Mouse (Mus musculus): ENCODE data around the gene Arid3a. TPM values are rescaled to one million over a fixed set of nuclear protein-coding genes. Genes with fewer than 3 reads are reported as not detected.

Gene Arid3a
- total and polyA plus RNA-seq, 3 experiments: 48.4 to 114 (median 94.4) TPM

DNA sequence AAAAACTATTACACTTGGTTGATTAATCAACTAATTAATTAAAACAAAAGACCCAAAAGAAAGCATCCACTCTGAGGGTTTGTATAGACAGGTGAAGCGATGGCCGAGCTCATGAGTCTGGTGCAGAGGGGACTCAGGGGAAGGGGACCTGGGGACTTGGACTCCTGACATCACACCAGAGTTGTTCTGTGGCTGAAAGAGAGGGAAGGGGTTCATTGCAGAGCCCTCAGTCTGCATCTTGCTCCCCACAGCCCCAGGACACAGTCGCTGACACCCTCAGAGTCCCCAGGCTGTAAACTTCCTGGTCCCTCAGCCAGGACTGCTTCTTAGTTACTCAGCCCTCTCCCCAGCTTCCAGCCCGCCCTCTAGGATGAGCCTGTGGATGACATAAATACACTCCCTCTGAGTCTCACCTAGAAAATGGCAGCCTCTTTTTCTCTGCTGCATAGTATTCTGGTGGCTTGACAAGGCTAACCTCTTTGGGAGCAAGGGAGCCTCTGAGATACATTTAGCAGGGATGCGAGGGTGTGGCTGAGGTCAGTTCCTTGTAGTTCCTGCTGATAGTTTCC is 9.2 kb upstream of the Arid3a start:
- Histone ChIP-seq H3K36me3 (replicated peaks in 1 of 2; ENCODE audit: control insufficient read depth in 1 of 2, insufficient read depth in 1 of 2, low read length in 1 of 2) (peaks cover 0 to 14% of the 10 kb centered on the region in 2 experiments), H3K79me2 (replicated peaks; ENCODE audit: control insufficient read depth, extremely low read depth, insufficient read depth, poor library complexity, severe bottlenecking) (no peaks in the 10 kb centered on the region; the same call in 1 of the 2 replicates), H3K27ac (ENCODE audit: insufficient read depth, low read depth) (no peak overlapping the region), H3K4me1 (ENCODE audit: control insufficient read depth in 1 of 2, insufficient read depth in 2 of 2) (peaks cover 10 to 30% of the 10 kb centered on the region in 2 experiments), H3K4me3 (replicated peaks in 1 of 3; ENCODE audit: low read depth in 2 of 3, low read length in 2 of 3, poor library complexity in 1 of 3) (no peak overlapping the region), H3K27me3 (replicated peaks) (no peaks in the 10 kb centered on the region), H3K4me2 (ENCODE audit: insufficient read depth, low read depth, poor library complexity, severe bottlenecking) (0 out of 2 replicates have a peak overlapping the region, but pooled peaks have one; percentile 55), H3K9me3 (replicated peaks; ENCODE audit: low read length) (peaks cover 4% of the 10 kb centered on the region), H3K9ac (ENCODE audit: insufficient read depth, low read depth) (peak overlapping the region; percentile 94; the same call in 1 of the 2 replicates)
- TF ChIP-seq CTCF (conservative IDR thresholded peaks at IDR 0.05 in 1 of 2, IDR thresholded peaks at IDR 0.05 in 1 of 2; ENCODE audit: low read depth in 2 of 2, low read length in 2 of 2): no peak
- no peak for TF ChIP-seq SMC3 (IDR thresholded peaks at IDR 0.05; ENCODE audit: low read depth, low read length)
- no peak for TF ChIP-seq TBP (conservative IDR thresholded peaks at IDR 0.05; ENCODE audit: low read depth, low read length)
- no peak for TF ChIP-seq JUND (conservative IDR thresholded peaks at IDR 0.05; ENCODE audit: low read depth, low read length)
- no peak for TF ChIP-seq GABPA (IDR thresholded peaks at IDR 0.05; ENCODE audit: insufficient replicate concordance, low read depth, low read length)
- TF ChIP-seq RCOR1 (conservative IDR thresholded peaks at IDR 0.05; ENCODE audit: low read depth, low read length): no peak
- no peak for TF ChIP-seq ZMIZ1 (IDR thresholded peaks at IDR 0.05; ENCODE audit: low read depth, low read length)
- DNase-seq (ENCODE audit: extremely low read depth): no peak
- in situ Hi-C loops (cut with MboI; ENCODE audit: low pct_ligation_motif_present, low pct_unique_long_range_greater_than_20kb, low sequenced_read_pairs) (no loop called here), dilution Hi-C loops (cut with MboI; ENCODE audit: extremely low pct_ligation_motif_present, extremely low pct_unique_long_range_greater_than_20kb, low sequenced_read_pairs) (no loop called here)

DNA sequence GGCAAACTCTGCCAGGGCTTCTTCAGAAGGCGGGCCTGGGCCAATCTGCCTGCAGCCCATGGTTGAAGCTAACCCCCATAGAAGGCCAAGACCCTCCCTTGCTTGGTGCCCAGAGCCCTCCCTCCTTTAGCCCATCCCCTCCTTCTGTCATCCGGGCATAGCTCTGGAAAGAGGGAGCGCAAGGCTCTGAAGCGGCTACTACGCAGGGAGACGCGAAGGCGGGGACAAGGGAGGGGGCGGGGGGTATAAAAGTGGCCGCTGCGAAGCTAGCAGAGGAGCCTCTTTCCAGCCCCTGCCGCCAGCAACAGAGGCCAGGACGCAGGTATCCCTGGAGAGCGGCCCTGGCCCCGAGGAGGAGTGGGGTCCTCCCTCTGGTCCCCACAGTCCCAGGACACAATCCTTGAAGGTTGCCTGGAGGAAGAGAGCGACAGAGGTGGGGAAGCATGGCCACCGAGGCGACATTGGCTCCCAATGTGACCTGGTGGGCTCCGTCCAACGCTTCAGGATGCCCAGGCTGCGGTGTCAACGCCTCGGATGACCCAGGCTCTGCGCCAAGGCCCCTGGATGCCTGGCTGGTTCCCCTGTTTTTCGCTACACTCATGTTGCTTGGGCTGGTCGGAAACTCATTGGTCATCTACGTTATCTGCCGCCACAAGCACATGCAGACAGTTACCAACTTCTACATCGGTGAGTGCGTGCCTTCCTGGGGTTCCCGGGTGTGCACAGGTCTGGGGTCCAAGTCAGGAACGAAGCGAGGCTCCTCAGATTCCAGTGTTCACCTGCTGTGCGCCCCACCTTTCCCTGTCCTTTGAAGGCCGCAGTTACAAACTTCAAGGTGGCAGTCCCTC is 8.4 kb upstream of the Arid3a start:
- dilution Hi-C loops (cut with MboI; ENCODE audit: extremely low pct_ligation_motif_present, extremely low pct_unique_long_range_greater_than_20kb, low sequenced_read_pairs) (no loop called here), in situ Hi-C loops (cut with MboI; ENCODE audit: low pct_ligation_motif_present, low pct_unique_long_range_greater_than_20kb, low sequenced_read_pairs) (no loop called here)
- no peak overlapping the region for H3K4me2 ChIP-seq (ENCODE audit: insufficient read depth, low read depth, poor library complexity, severe bottlenecking)
- H3K9me3 ChIP-seq (replicated peaks; ENCODE audit: low read length): peaks cover 4% of the 10 kb centered on the region
- H3K36me3 ChIP-seq (replicated peaks in 1 of 2; ENCODE audit: control insufficient read depth in 1 of 2, insufficient read depth in 1 of 2, low read length in 1 of 2): peaks cover 0 to 7% of the 10 kb centered on the region in 2 experiments
- no peak overlapping the region for H3K4me3 ChIP-seq (replicated peaks in 1 of 3; ENCODE audit: low read depth in 2 of 3, low read length in 2 of 3, poor library complexity in 1 of 3)
- no peak overlapping the region for H3K9ac ChIP-seq (ENCODE audit: insufficient read depth, low read depth)
- H3K79me2 ChIP-seq (replicated peaks; ENCODE audit: control insufficient read depth, extremely low read depth, insufficient read depth, poor library complexity, severe bottlenecking): no peaks in the 10 kb centered on the region; the same call in 1 of the 2 replicates
- DNase-seq (ENCODE audit: extremely low read depth): no peak
- peaks cover 10 to 35% of the 10 kb centered on the region in 2 experiments for H3K4me1 ChIP-seq (ENCODE audit: control insufficient read depth in 1 of 2, insufficient read depth in 2 of 2)
- TF ChIP-seq MEF2A (IDR thresholded peaks at IDR 0.05; ENCODE audit: borderline replicate concordance, low read depth, low read length): no peak
- TF ChIP-seq SMC3 (IDR thresholded peaks at IDR 0.05; ENCODE audit: low read depth, low read length): no peak
- no peak for TF ChIP-seq ZKSCAN1 (IDR thresholded peaks at IDR 0.05; ENCODE audit: borderline replicate concordance, low read depth, low read length)
- TF ChIP-seq IRF4 (IDR thresholded peaks at IDR 0.05; ENCODE audit: low read depth, low read length): no peak
- H3K27ac ChIP-seq (ENCODE audit: insufficient read depth, low read depth): no peak overlapping the region
- no peaks in the 10 kb centered on the region for H3K27me3 ChIP-seq (replicated peaks)
